Mouse (Mus musculus) embryonic stem cell, embryonic (primary cell): Measurements from ENCODE around the gene Zdhhc12.

Source experiments
- CTCF ChIA-PET, 4 experiments: fragments of 300-600 bp in 2 of 4; fragments of 350-600 bp in 2 of 4; sonication (Branson Sonifier 250); formaldehyde crosslinking; loops; one replicate each; lab custom pipeline; 2022; ENCODE audit warnings: inconsistent platforms in 2 of 4; lab: Charles Lee
- POLR2A ChIA-PET, 4 experiments: fragments of 300-600 bp in 2 of 4; fragments of 350-600 bp in 2 of 4; sonication (Branson Sonifier 250); formaldehyde crosslinking; loops; one replicate each; lab custom pipeline; 2022; ENCODE audit warnings: antibody characterized with exemption in 4 of 4, inconsistent platforms in 1 of 4; lab: Charles Lee

Zdhhc12 gene

GRCm38 (mm10) chr2:30120269-30120668, 26.8 kb upstream of the Zdhhc12 start:
- ChIA-PET CTCF (interaction anchor here in 1 of 4 experiments (1.6 kb wide), 1 partner anchor 42 kb away, joined by 6 read pairs; no protein-coding TSS in a partner anchor), POLR2A (interaction anchor here in 2 of 4 experiments (0.9 to 9.7 kb wide), 8 partner anchors 10 to 159 kb away, joined by 3 to 229 read pairs (median 7); partner anchors contain the start of gene Tbc1d13 (in 2 of the 2))

DNA sequence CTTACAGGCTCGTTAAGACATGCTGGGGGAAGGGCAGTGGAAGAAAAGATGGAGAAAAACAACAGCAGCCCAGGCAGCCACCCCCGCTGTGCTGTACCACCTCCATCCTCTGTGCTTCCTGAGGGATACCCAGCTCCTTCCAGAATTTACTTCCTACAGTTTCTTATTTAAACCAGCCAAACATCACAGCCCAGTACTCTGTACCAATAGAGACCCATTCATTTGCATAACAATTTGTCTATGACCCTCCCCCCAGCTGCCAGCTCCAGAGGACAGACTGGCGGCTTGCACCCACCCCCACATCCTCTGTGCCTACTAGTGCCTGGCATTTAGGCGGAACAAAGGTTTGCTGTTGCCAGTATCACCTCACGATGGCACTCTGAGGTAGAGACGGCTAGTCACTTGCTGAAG, 26.2 kb upstream of the Zdhhc12 start:
- POLR2A ChIA-PET = interaction anchor here in 3 of 4 experiments (0.6 to 9.7 kb wide), 18 partner anchors 9 to 160 kb away, joined by 3 to 229 read pairs (median 4); partner anchors contain the start of genes Tbc1d13 (in 2 of the 3), Kyat1 (in 1 of the 3) and Zdhhc12 (in 1 of the 3)

DNA sequence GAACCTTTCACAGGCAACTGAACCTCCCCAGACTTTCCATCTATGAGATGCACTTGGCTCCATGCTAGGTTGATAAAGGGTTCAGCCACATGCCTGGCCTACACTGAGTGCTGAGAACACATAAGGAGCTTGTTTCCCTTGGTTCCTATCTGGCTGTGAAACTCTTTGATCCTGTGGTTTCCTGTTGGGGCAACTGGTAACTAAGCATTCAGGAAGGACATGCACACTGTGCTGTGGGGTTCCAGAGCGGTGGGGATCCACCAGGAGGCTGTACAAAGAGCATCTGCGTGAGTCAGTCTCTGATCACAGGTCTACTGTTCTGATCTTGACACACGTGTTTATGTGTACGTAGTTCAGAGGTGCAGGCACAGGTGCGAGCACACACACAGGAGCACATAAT, 19.1 kb upstream of the Zdhhc12 start:
- ChIA-PET POLR2A (interaction anchor here in 3 of 4 experiments (0.6 to 2.0 kb wide), 9 partner anchors 11 to 291 kb away, joined by 3 to 6 read pairs (median 3); partner anchors contain the start of gene Zer1 (in 2 of the 3)), CTCF (interaction anchor here in 1 of 4 experiments (0.7 to 1.4 kb wide), 2 partner anchors 11 to 50 kb away, joined by 4 to 9 read pairs; no protein-coding TSS in a partner anchor)

More for the DNA sequence above, 26.2 kb upstream of the Zdhhc12 start:
- CTCF ChIA-PET = interaction anchor here in 2 of 4 experiments (1.0 to 1.6 kb wide), 3 partner anchors 13 to 137 kb away, joined by 3 to 6 read pairs (median 5); no protein-coding TSS in a partner anchor

DNA sequence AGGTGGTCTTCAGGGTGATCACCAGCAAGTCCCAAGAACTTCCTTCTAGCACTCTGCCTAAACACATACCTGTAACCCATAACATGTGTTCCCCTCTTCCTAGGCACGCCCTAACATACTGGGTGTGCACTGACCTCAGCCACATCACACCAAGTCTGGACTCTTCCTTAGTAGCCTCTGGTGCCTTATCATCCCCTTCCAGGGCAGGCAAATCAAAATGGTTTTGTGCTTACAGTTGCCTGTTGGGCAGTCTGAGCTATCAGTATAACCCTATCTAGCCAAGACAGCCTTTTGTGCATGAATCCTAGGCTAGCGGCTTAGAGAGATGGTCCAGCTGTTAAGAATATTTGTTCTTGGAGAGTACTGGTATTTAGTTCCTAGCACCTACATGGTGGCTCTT, 18.1 kb upstream of the Zdhhc12 start:
- CTCF ChIA-PET = no interaction called here
- POLR2A ChIA-PET = interaction anchor here in 2 of 4 experiments (0.6 to 2.0 kb wide), 9 partner anchors 8 to 147 kb away, joined by 3 to 5 read pairs (median 3); partner anchors contain the start of gene Zer1 (in 2 of the 2)

DNA sequence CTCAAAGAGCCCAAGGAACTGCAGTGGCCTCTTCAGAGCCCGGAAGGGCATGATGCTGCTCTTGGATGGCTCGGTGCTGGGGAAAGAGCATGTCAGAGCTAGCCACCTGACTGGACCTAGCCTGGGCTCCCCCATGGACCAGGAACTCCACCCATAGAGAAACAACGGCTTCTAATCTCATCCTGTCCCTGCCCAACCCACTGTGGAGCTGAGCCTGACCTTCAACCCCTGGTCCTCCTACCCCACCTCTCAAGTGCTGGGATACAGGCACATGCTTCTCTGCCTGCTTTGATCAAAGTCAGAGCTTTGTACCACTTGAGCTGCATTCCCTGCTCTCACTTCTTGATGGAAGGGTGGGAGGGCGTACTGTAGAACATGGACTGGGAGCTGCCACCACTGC, 14.8 kb upstream of the Zdhhc12 start:
- ChIA-PET CTCF (interaction anchor here (0.6 to 1.7 kb wide), 7 partner anchors 11 to 60 kb away, joined by 3 to 9 read pairs (median 3); partner anchors contain the start of genes Tbc1d13 (in 1 of the 4) and Wdr34 (in 1 of the 4)), POLR2A (interaction anchor here in 2 of 4 experiments (0.6 to 4.1 kb wide), 15 partner anchors 10 to 71 kb away, joined by 3 to 34 read pairs (median 3); partner anchors contain the start of genes Tbc1d13 (in 2 of the 2), Endog (in 1 of the 2) and Zer1 (in 1 of the 2))

DNA sequence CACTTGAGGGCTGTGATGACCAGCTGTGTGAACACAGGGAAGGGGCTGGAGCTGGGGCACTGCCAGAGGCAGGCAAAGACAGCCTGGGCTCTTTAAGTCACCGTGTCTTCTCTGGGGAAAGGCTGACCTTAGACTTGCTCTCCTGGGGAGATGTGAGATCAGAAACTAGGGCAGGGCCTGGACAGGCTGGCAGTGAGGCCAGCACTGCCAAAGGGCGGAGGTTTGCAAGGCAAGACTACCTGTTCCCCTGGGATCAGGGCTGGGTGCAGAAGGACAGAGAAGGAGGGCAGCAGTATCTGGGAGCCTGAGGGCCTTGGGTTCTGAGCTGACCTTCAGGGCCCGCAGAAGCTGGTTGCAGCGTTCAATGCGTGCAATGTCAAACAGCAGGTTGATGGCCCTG, 14.2 kb upstream of the Zdhhc12 start:
- POLR2A ChIA-PET = interaction anchor here in 2 of 4 experiments (0.6 to 4.1 kb wide), 7 partner anchors 9 to 71 kb away, joined by 3 to 34 read pairs (median 8); partner anchors contain the start of genes Tbc1d13 (in 2 of the 2) and Zer1 (in 1 of the 2)
- CTCF ChIA-PET = interaction anchor here in 2 of 4 experiments (0.6 to 1.7 kb wide), 5 partner anchors 9 to 96 kb away, joined by 3 to 9 read pairs (median 3); partner anchors contain the start of gene Tbc1d13 (in 1 of the 2)

- POLR2A ChIA-PET = interaction anchor here in 3 of 4 experiments (0.7 to 4.1 kb wide), 20 partner anchors 10 to 160 kb away, joined by 3 to 34 read pairs (median 3); partner anchors contain the start of genes Endog (in 2 of the 3), Tbc1d13 (in 2 of the 3) and Zdhhc12 (in 1 of the 3)
- CTCF ChIA-PET = interaction anchor here (0.6 to 1.7 kb wide), 25 partner anchors 10 to 352 kb away, joined by 3 to 25 read pairs (median 4); partner anchors contain the start of genes Endog (in 1 of the 4) and Spout1 (in 1 of the 4)
These were observed 12.9 kb upstream of the Zdhhc12 start for GRCm38 (mm10) chr2:30106364-30106763.

GRCm38 (mm10) chr2:30100214-30100613, 6.8 kb upstream of the Zdhhc12 start:
- POLR2A ChIA-PET = interaction anchor here in 2 of 4 experiments (0.7 to 1.6 kb wide), 8 partner anchors 12 to 190 kb away, joined by 3 to 5 read pairs (median 4); partner anchors contain the start of genes Endog (in 1 of the 2) and Tbc1d13 (in 1 of the 2)
- CTCF ChIA-PET = interaction anchor here (0.5 to 1.2 kb wide), 5 partner anchors 62 to 729 kb away, joined by 3 to 5 read pairs (median 4); no protein-coding TSS in a partner anchor

DNA sequence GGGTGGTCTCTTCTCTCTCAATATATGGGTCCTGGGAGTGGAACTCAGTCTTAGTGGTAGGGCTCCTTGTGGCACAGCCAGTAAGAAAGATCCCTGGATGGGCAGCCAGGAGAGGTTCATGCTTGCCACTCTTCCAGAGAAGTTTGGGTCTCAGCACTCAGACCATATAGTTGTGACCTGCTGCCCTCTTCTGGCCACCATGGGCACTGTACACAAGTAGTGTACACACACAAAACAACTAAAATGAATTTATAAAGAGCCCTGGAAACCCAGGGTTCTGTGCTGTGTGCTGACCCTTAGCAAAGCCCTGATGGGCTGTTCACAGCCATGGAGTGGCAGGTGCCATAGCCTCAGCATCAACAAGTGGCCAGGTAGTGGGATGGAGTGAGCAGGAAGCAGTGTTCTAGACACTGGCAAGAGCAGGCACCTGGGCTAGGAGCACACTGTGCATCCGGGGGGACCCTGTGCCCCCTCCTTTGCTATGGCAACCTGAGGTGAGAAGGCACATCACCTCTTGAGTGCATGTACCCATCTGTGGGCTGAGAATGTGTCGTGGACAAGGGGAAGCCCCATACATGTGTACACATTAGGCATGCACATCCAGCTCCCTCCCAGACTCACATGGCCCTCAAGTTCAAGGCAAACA, 2.6 kb upstream of the Zdhhc12 start:
- ChIA-PET POLR2A (interaction anchor here in 2 of 4 experiments (0.7 to 2.6 kb wide), 10 partner anchors 11 to 54 kb away, joined by 3 to 38 read pairs (median 8); partner anchors contain the start of genes Pkn3 (in 1 of the 2), Tbc1d13 (in 1 of the 2) and Wdr34 (in 1 of the 2)), CTCF (interaction anchor here in 3 of 4 experiments (0.5 to 1.8 kb wide), 7 partner anchors 10 to 64 kb away, joined by 3 to 5 read pairs (median 3); partner anchors contain the start of gene Pkn3 (in 1 of the 3))

DNA sequence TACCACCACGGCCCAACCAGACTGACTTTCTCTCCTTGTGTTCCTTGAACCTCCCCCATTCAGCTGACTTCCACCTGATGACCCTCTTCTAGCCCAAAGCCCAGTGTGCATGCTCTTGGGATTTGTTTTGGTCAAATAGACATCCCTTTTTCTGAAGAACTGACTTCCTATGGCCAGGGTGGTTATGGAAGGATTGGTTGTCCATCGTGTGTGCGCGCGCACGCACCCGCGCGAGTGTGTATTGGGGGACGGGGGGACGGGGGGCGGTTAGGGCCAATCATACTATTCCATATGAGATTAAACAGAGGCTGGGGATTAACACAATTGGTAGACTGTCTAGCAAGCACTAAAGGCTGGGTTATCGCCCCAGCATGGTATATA, 750 bp upstream of the Zdhhc12 start:
- POLR2A ChIA-PET = interaction anchor here in 3 of 4 experiments (0.5 to 2.6 kb wide), 68 partner anchors 10 to 713 kb away, joined by 3 to 38 read pairs (median 4); partner anchors contain the start of genes Endog (in 3 of the 3), Kyat1 (in 2 of the 3), Pkn3 (in 2 of the 3) and Tbc1d13 (in 2 of the 3)
- CTCF ChIA-PET = interaction anchor here in 3 of 4 experiments (0.6 to 1.8 kb wide), 12 partner anchors 15 to 428 kb away, joined by 3 to 23 read pairs (median 4); partner anchors contain the start of genes Pkn3 (in 2 of the 3) and Spout1 (in 1 of the 3)

DNA sequence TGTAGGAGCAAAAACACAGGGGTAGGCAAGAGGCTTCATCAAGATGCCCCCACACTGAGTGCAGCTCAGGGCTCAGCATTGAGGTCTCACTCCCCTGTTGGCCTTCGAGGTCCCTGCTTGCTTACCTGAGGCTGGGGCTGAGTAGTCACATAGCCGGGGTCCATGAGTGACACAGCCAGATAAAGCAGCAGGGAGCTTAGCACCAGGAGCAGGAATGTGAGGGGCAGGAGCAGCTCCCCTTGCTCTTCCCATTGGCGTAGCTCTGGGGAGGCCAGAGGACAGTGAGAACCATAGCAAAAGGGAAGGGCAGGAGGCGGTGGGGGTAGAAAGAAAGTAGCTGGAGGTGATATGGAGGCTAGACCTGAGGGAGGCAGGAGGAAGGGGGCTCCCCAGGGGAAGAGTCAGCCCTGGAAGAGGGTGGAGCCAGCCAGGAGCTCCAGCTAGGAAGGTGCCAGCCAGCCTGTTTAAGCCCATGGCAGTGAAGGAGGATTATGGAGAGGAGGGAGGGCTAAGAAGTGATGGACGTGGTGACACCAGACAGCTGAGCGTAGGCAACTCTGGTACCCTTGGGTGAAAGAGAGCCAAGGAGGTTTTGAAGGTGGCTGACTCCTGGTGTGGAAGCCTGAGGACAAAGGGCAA, 1.0 kb downstream of the Zdhhc12 start:
- CTCF ChIA-PET = interaction anchor here in 3 of 4 experiments (0.8 to 1.2 kb wide), 4 partner anchors 14 to 69 kb away, joined by 3 to 4 read pairs (median 3); partner anchors contain the start of gene Pkn3 (in 2 of the 3)
- POLR2A ChIA-PET = interaction anchor here in 3 of 4 experiments (0.5 to 2.2 kb wide), 24 partner anchors 9 to 202 kb away, joined by 3 to 12 read pairs (median 4); partner anchors contain the start of genes Wdr34 (in 2 of the 3), Endog (in 1 of the 3), Kyat1 (in 1 of the 3) and Phyhd1 (in 1 of the 3)

- ChIA-PET POLR2A (interaction anchor here in 2 of 4 experiments (0.7 to 2.9 kb wide), 13 partner anchors 9 to 201 kb away, joined by 3 to 12 read pairs (median 4); partner anchors contain the start of genes Endog (in 1 of the 2), Tbc1d13 (in 1 of the 2) and Wdr34 (in 1 of the 2)), CTCF (interaction anchor here in 1 of 4 experiments (1.1 kb wide), 2 partner anchors 14 kb away, joined by 3 to 4 read pairs; partner anchors contain the start of gene Pkn3)
These were observed 1.9 kb downstream of the Zdhhc12 start for GRCm38 (mm10) chr2:30091521-30091920.

GRCm38 (mm10) chr2:30087310-30087709, 6.1 kb downstream of the Zdhhc12 start:
- ChIA-PET POLR2A (interaction anchor here (0.7 to 5.3 kb wide), 15 partner anchors 8 to 197 kb away, joined by 3 to 26 read pairs (median 4); partner anchors contain the start of gene Tbc1d13 (in 1 of the 4)), CTCF (interaction anchor here in 3 of 4 experiments (0.6 to 2.4 kb wide), 5 partner anchors 9 to 199 kb away, joined by 3 to 17 read pairs (median 5); partner anchors contain the start of gene Pkn3 (in 2 of the 3))

DNA sequence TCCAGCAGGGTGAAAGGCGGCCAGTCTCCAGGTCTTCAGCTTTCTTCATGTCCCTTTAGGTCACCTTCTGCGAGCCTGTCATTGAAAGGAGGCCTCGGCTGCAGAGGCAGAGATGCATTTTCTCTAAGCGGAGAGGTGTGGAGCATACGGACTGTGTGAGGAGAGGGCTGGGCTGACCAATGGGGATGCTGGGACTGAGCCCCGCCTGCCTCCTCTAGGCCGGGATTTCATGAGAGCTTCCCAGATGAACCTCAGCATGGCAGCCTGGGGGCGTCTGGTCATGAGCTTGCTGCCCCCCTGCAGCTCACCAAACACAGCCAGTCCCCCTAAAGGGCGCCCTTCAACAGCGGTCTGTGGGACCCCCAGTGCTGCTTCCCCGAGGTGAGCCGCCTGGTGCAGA, 8.8 kb downstream of the Zdhhc12 start:
- ChIA-PET POLR2A (interaction anchor here in 3 of 4 experiments (0.5 to 4.2 kb wide), 28 partner anchors 9 to 1851 kb away, joined by 3 to 18 read pairs (median 4); partner anchors contain the start of genes Zdhhc12 (in 3 of the 3), Tbc1d13 (in 2 of the 3), Endog (in 1 of the 3) and Sptan1 (in 1 of the 3)), CTCF (interaction anchor here in 3 of 4 experiments (0.7 to 1.7 kb wide), 3 partner anchors 53 to 77 kb away, joined by 4 to 5 read pairs (median 5); no protein-coding TSS in a partner anchor)

GRCm38 (mm10) chr2:30084113-30084512, 9.3 kb downstream of the Zdhhc12 start:
- ChIA-PET POLR2A (interaction anchor here in 3 of 4 experiments (0.5 to 4.2 kb wide), 28 partner anchors 10 to 333 kb away, joined by 3 to 18 read pairs (median 4); partner anchors contain the start of genes Zdhhc12 (in 3 of the 3), Tbc1d13 (in 2 of the 3), Endog (in 1 of the 3) and Sptan1 (in 1 of the 3)), CTCF (interaction anchor here in 3 of 4 experiments (0.7 to 1.7 kb wide), 3 partner anchors 54 to 78 kb away, joined by 4 to 5 read pairs (median 5); no protein-coding TSS in a partner anchor)
